Mouse (Mus musculus): ENCODE measurements around the gene Tdrd5. TPM values are rescaled to one million over a fixed set of nuclear protein-coding genes. Genes with fewer than 3 reads are reported as not detected.
"Not testable (repeated sequence)": the region's sequence is repeated elsewhere in the genome, so short reads cannot be mapped to it uniquely, and the experiment has no call there.

Gene Tdrd5
- polyA plus RNA-seq, 2 experiments, result 0.08 to 0.15 TPM

DNA sequence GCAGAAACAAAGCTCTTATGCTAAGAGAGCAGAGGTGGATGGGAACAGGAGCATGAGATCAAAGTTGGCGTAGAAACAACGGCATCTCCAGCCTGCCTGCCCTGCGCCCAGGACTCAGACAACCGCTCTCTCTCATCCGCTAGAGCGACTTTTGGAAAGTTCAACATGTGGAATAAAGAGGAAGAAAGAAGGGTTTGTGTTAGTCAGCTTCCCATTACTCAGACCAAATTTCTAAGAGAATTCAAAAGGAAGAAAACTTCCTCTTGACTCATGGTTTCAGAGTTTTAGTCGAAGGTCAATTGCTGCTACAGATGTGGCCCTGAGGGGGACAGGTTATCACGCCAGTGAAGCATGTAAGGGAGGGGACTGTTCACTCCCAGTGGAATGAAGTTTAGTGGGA lies 39.5 kb downstream of the Tdrd5 start:
- Histone ChIP-seq H3K27ac (no peak overlapping the region), H3K4me3 (ENCODE audit: insufficient read depth in 1 of 2, low read depth in 2 of 2, low read length in 2 of 2) (no peak overlapping the region), H3K4me1 (replicated peaks; ENCODE audit: control insufficient read depth in 2 of 2, insufficient read depth in 2 of 2, low read length in 1 of 2) (no peaks in the 10 kb centered on the region), H3K4me2 (ENCODE audit: low read depth) (no peak overlapping the region), H3K36me3 (replicated peaks; ENCODE audit: control insufficient read depth, insufficient read depth, low read depth) (no peaks in the 10 kb centered on the region), H3K9me3 (ENCODE audit: control insufficient read depth, low read length) (no peaks in the 10 kb centered on the region), H3K27me3 (ENCODE audit: control insufficient read depth, insufficient read depth, low read length) (no peaks in the 10 kb centered on the region), H3K9ac (replicated peaks) (no peak overlapping the region)
- no peak for DNase-seq (ENCODE audit: low read depth in 3 of 3, low spot score in 3 of 3)
- no peak for ATAC-seq (ENCODE audit: insufficient read depth)
- no peak for TF ChIP-seq CTCF (IDR thresholded peaks at IDR 0.05; ENCODE audit: low read depth)
- TF ChIP-seq EP300 (IDR thresholded peaks at IDR 0.05; ENCODE audit: low read depth), result no peak
- 79% methylated on average over 8 of the region's 8 CpGs for WGBS (ENCODE audit: insufficient replicate concordance)

DNA sequence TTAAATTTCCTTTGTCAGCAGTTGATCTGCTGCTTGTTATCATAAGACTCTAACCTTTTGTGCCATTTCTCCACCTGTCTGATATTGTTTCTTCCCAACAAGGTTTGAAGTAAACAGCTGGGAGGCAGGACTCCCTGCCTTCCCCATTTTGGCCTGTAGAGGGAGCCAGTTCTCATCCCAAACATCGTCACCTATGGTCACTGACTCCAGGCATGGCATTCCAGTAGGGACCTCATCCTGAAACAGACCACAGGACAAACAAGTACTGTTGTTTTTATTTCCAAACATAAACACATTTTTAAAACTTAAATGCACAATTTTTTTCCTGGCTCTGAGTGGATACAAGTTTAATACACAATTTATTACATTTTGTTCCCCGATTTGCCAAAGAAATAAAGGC lies 40.1 kb downstream of the Tdrd5 start:
- no peak for ATAC-seq (ENCODE audit: insufficient read depth)

DNA sequence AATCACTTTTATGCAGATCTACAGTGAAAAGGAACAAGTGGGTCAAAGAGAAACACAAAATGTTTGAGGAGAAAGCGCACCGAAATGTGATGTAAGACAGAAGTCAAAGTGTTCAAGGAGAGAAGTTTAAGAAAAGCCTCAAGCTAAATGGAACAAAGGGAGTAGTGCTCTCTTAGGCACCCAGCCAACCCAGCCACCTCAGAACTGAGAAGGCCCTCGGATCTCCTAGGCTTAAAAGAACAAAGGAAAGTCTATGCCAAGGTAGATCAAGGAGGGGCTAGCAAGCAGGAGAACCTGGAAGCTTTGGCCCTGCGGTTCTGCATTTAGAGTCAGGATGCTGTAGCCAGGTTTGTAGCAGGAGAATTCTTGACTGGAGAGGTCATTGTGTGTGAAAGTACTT lies 48.6 kb downstream of the Tdrd5 start:
- no peak overlapping the region for H3K9ac ChIP-seq (replicated peaks)
- WGBS (ENCODE audit: insufficient replicate concordance), result 64% methylated on average over 4 of the region's 4 CpGs
- H3K27me3 ChIP-seq (ENCODE audit: control insufficient read depth, insufficient read depth, low read length), result no peaks in the 10 kb centered on the region
- no peaks in the 10 kb centered on the region for H3K4me1 ChIP-seq (replicated peaks; ENCODE audit: control insufficient read depth in 2 of 2, insufficient read depth in 2 of 2, low read length in 1 of 2)
- H3K4me3 ChIP-seq (ENCODE audit: insufficient read depth in 1 of 2, low read depth in 2 of 2, low read length in 2 of 2), result no peak overlapping the region
- H3K36me3 ChIP-seq (replicated peaks; ENCODE audit: control insufficient read depth, insufficient read depth, low read depth), result no peaks in the 10 kb centered on the region
- no peak for DNase-seq (ENCODE audit: low read depth in 3 of 3, low spot score in 3 of 3)
- H3K4me2 ChIP-seq (ENCODE audit: low read depth), result no peak overlapping the region
- no peak for ATAC-seq (ENCODE audit: insufficient read depth)
- TF ChIP-seq EP300 (IDR thresholded peaks at IDR 0.05; ENCODE audit: low read depth), result no peak
- no peak for TF ChIP-seq CTCF (IDR thresholded peaks at IDR 0.05; ENCODE audit: low read depth)
- H3K27ac ChIP-seq, result no peak overlapping the region
- H3K9me3 ChIP-seq (ENCODE audit: control insufficient read depth, low read length), result no peaks in the 10 kb centered on the region

More for the DNA sequence above, 40.1 kb downstream of the Tdrd5 start:
- Histone ChIP-seq H3K9ac (replicated peaks) (no peak overlapping the region), H3K36me3 (replicated peaks; ENCODE audit: control insufficient read depth, insufficient read depth, low read depth) (no peaks in the 10 kb centered on the region), H3K4me3 (ENCODE audit: insufficient read depth in 1 of 2, low read depth in 2 of 2, low read length in 2 of 2) (no peak overlapping the region), H3K27me3 (ENCODE audit: control insufficient read depth, insufficient read depth, low read length) (no peaks in the 10 kb centered on the region), H3K4me1 (replicated peaks; ENCODE audit: control insufficient read depth in 2 of 2, insufficient read depth in 2 of 2, low read length in 1 of 2) (no peaks in the 10 kb centered on the region), H3K9me3 (ENCODE audit: control insufficient read depth, low read length) (no peaks in the 10 kb centered on the region), H3K27ac (no peak overlapping the region), H3K4me2 (ENCODE audit: low read depth) (no peak overlapping the region)
- 41% methylated on average over 2 of the region's 2 CpGs for WGBS (ENCODE audit: insufficient replicate concordance)
- TF ChIP-seq EP300 (IDR thresholded peaks at IDR 0.05; ENCODE audit: low read depth) (no peak), CTCF (IDR thresholded peaks at IDR 0.05; ENCODE audit: low read depth) (peak; percentile 91)
- peak in 2 of 3 experiments; percentile 16 for DNase-seq (ENCODE audit: low read depth in 3 of 3, low spot score in 3 of 3)

- H3K9ac ChIP-seq (replicated peaks); H3K4me3 ChIP-seq (ENCODE audit: insufficient read depth in 1 of 2, low read depth in 2 of 2, low read length in 2 of 2); H3K27ac ChIP-seq; H3K4me1 ChIP-seq (replicated peaks; ENCODE audit: control insufficient read depth in 2 of 2, insufficient read depth in 2 of 2, low read length in 1 of 2); H3K36me3 ChIP-seq (replicated peaks; ENCODE audit: control insufficient read depth, insufficient read depth, low read depth); DNase-seq (ENCODE audit: low read depth in 3 of 3, low spot score in 3 of 3); H3K27me3 ChIP-seq (ENCODE audit: control insufficient read depth, insufficient read depth, low read length); ATAC-seq (ENCODE audit: insufficient read depth); H3K9me3 ChIP-seq (ENCODE audit: control insufficient read depth, low read length); H3K4me2 ChIP-seq (ENCODE audit: low read depth): not testable (repeated sequence)
- 66% methylated on average over 4 of the region's 4 CpGs for WGBS (ENCODE audit: insufficient replicate concordance)
Measured at GRCm38 (mm10) chr1:156251096-156251495, 52.4 kb downstream of the Tdrd5 start.

DNA sequence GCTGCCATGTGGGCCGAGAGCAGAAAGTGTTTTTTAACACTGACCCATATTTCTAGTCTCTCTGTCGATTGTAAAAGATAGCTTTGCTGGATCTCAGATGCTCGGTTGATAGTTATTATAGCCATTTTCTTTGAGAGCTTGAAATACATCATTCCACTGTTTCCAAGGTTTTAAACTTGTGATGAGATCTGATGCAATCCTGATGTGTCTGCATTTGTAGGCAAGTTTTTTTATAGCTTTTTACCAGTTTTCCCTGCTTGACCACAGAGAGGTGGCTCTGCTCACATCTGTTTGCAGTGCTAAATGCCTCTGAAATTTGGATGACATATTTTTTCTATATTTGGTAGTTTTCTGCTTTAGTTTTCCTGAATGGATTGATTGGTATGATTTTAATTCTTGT lies 55.6 kb downstream of the Tdrd5 start:
- Histone ChIP-seq H3K9ac (replicated peaks) (no peak overlapping the region), H3K27ac (no peak overlapping the region), H3K4me2 (ENCODE audit: low read depth) (no peak overlapping the region), H3K4me1 (replicated peaks; ENCODE audit: control insufficient read depth in 2 of 2, insufficient read depth in 2 of 2, low read length in 1 of 2) (no peaks in the 10 kb centered on the region), H3K27me3 (ENCODE audit: control insufficient read depth, insufficient read depth, low read length) (no peaks in the 10 kb centered on the region), H3K36me3 (replicated peaks; ENCODE audit: control insufficient read depth, insufficient read depth, low read depth) (no peaks in the 10 kb centered on the region), H3K9me3 (ENCODE audit: control insufficient read depth, low read length) (no peaks in the 10 kb centered on the region), H3K4me3 (ENCODE audit: insufficient read depth in 1 of 2, low read depth in 2 of 2, low read length in 2 of 2) (no peak overlapping the region)
- ATAC-seq (ENCODE audit: insufficient read depth) (no peak), DNase-seq (ENCODE audit: low read depth in 3 of 3, low spot score in 3 of 3) (no peak)
- 62% methylated on average over 3 of the region's 3 CpGs for WGBS (ENCODE audit: insufficient replicate concordance)
- TF ChIP-seq CTCF (IDR thresholded peaks at IDR 0.05; ENCODE audit: low read depth), result no peak
- no peak for TF ChIP-seq EP300 (IDR thresholded peaks at IDR 0.05; ENCODE audit: low read depth)
